Mouse (Mus musculus) neural tube, embryonic 10.5 days (tissue): ENCODE results near the gene Mapk8.

Source experiments
- DNase-seq: peaks from one replicate; pipeline ENCODE4 v3.0.0-alpha.2; 2017; ENCODE audit warnings: low spot score; ENCODE audit errors: extremely low spot score

The Mapk8 gene

GRCm38 (mm10) chr14:33351019-33351418 is 95.9 kb downstream of the Mapk8 start:
- peak; percentile 40 for DNase-seq

- DNase-seq: no peak
Measured at GRCm38 (mm10) chr14:33348146-33348545, 98.8 kb downstream of the Mapk8 start.

DNA sequence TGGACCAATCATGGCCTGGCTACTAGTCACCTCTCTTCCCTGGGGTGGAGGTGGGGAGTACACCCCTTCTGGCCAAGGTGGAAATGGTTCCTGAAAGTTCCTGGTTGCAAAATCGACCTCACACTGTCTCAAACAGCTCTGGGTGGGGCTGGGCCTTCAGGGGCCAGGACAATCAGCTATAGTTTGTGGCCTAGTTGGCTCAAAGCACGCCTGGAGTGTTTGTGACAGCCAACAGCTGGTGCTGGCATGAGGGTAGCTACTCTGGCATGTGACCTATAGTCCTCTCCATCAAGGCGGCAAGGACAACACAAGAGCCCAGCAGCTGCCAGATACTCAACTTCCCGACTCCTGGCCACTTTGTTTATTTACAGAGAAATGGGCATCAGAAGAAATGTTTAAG is 99.2 kb downstream of the Mapk8 start:
- no peak for DNase-seq

- DNase-seq: no peak
Measured at GRCm38 (mm10) chr14:33346546-33346945, 100.4 kb downstream of the Mapk8 start.

GRCm38 (mm10) chr14:33343131-33343725 is 103.7 kb downstream of the Mapk8 start:
- DNase-seq: no peak

GRCm38 (mm10) chr14:33338684-33339083 is 108.3 kb downstream of the Mapk8 start:
- DNase-seq: no peak

DNA sequence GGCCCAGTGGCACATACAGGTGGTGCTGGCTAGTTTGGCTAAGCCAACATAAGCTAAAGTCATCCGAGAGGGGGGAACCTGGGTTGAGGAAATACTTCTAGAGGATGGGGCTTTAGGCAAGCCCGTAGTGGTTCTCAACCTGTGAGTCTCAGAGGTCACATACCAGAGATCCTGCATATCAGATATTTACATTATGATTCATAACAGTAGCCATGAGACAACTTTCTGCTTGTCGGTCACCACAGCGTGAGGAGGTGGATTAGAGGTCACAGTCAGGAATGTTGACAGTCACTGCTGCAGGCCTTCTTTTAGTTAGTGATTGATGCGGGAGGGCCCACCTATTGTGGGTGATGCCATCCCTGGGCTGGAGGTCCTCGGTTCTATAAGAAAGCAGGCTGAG is 111.2 kb downstream of the Mapk8 start:
- no peak for DNase-seq

DNA sequence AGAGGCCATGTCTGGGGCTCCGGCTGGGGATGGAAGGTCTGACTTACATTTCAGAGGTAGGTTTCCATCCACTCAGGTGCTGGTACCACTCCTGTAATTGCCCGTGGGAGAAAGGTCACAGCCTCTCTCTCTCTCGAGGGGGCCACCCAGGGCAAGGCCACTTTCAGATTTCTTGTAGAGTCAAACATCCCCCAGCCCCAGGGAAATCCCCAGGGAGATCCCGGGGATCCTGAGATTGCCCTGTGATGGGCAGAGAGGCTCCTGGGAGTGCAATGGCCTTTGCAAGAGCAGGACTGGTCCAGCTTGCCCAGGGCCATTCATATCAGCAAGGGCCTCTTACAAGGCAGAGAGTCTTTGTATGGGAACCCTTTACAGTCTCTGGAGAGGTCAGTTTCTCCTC is 112.6 kb downstream of the Mapk8 start:
- no peak for DNase-seq

DNA sequence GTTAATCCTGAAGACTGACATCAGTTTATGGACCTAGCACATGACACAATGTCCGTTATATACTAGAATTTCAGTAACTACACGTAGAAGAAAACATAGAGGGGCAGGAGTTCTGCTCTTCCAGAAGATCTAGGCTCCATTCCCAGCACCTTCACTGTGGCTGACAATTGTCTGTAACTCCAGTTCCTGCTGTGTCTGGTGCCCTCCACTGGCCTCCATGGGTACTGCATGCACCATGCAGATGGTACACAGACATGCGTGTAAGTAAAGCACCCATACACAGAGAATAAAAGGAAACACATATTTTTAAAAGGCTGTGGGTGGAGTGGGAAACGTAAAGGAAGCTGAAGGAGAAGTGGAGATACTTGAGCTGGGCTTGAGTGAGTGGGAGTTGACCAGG is 113.1 kb downstream of the Mapk8 start:
- DNase-seq: peak; percentile 34

GRCm38 (mm10) chr14:33331627-33332026 is 115.3 kb downstream of the Mapk8 start:
- DNase-seq: no peak

GRCm38 (mm10) chr14:33330986-33331385 is 116.0 kb downstream of the Mapk8 start:
- DNase-seq: no peak

DNA sequence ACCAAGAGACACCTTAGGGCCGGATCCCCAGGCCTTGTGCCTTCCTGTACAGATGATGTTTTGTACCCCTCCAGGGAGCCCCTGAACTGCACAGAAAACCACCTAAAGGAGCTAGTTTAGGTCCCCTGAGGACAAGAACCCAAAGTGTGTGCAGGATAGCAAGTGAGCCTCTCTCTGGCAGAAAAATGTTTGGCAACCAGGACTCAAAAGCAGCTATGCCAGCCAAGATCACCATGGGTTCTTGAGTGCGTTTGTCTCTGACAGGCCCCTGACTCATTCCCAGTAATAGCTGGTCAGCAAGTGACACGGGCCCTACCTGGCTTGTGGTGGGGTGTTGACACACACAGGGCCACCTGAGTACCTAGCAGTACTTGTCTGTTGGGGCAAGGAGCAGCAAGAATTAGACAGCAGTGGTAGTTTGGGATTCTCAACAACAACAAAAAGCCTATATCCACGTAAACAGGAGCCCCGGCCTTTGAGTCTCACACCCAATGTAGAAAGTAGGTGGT is 117.6 kb downstream of the Mapk8 start:
- no peak for DNase-seq

DNA sequence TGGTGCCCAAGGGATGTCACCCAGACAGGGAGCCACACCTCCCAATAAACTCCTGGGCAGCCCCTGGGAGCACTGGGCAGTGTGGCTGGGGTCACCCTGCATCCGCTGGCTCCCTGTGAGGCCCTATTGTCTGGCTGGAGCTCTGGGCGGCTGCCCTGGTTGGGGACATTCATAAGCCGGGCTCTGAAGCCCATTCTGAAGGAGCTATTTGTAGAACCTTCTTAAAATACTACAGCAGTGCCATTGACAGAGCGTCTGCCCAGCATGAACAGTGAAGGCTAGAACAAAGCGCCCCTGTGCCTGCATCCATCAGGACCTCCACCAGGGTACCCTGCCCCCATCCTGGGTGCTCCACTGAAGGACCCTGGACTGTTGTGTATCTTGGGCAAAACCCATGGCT is 118.6 kb downstream of the Mapk8 start:
- DNase-seq: no peak
